12 mouse cellular contexts compared by ENCODE assay signal in genomic region chr4:127289039-127289548, GRCm38 (mm10). TPM values are rescaled to one million over a fixed set of nuclear protein-coding genes. Genes with fewer than 3 reads are reported as not detected.
DNase-seq lines count a peak whose midpoint lies in the region; ATAC-seq and TF ChIP-seq lines count a peak whose summit lies in the region.
"Had no signal": no experiment of that assay in that cellular context is flagged by ENCODE, and none has a peak within 500 bp of the region (broad histone marks: within the 10 kb centered on the region; RNA-seq: fewer than 3 reads in every experiment).

No protein-coding gene starts in this region.

- DNase-seq in kidney, adult 11 months: peak; percentile 33
- DNase-seq in heart, adult 18-20 months: peak; percentile 76 to 85
- peak; percentile 62 for DNase-seq in kidney, postnatal 10 days
- no peak for DNase-seq in midbrain, embryonic 14.5 days
- DNase-seq: cerebellum, adult 9-11 months; left cerebral cortex, postnatal 4 days; thymus, adult 2 months had no signal

- H3K9me3 ChIP-seq in kidney, embryonic 15.5 days (replicated peaks): no peaks in the 10 kb centered on the region
- no peaks in the 10 kb centered on the region for H3K9me3 ChIP-seq in heart, embryonic 15.5 days (replicated peaks)
- H3K9me3 ChIP-seq in intestine, postnatal 0 days (ENCODE audit: control insufficient read depth): no peaks in the 10 kb centered on the region
- H3K9me3 ChIP-seq in midbrain, embryonic 14.5 days (ENCODE audit: control insufficient read depth, low read length): no peaks in the 10 kb centered on the region
- H3K9me3 ChIP-seq: midbrain, embryonic 13.5 days had no signal

- H3K27ac ChIP-seq in kidney, embryonic 15.5 days: no peak overlapping the region
- peak overlapping the region; percentile 52; the same call in 1 of the 2 replicates for H3K27ac ChIP-seq in heart, embryonic 15.5 days
- no peak overlapping the region for H3K27ac ChIP-seq in intestine, postnatal 0 days (ENCODE audit: low read depth, low read length)
- no peak overlapping the region for H3K27ac ChIP-seq in midbrain, embryonic 14.5 days (replicated peaks; ENCODE audit: low read depth, low read length)
- H3K27ac ChIP-seq: midbrain, embryonic 13.5 days had no signal

- H3K36me3 ChIP-seq in kidney, embryonic 15.5 days: no peaks in the 10 kb centered on the region
- H3K36me3 ChIP-seq in heart, embryonic 15.5 days: no peaks in the 10 kb centered on the region
- H3K36me3 ChIP-seq in intestine, postnatal 0 days (ENCODE audit: control insufficient read depth, insufficient read depth): no peaks in the 10 kb centered on the region
- no peaks in the 10 kb centered on the region for H3K36me3 ChIP-seq in midbrain, embryonic 14.5 days (ENCODE audit: control insufficient read depth, insufficient read depth, low read length)
- H3K36me3 ChIP-seq: midbrain, embryonic 13.5 days had no signal

- 60% methylated on average over 6 of the region's 6 CpGs for WGBS in kidney, embryonic 15.5 days
- WGBS in heart, embryonic 15.5 days: 25% methylated on average over 6 of the region's 6 CpGs
- WGBS in intestine, postnatal 0 days: 63% methylated on average over 6 of the region's 6 CpGs
- 78% methylated on average over 6 of the region's 6 CpGs for whole genome bisulfite sequencing in midbrain, embryonic 14.5 days

- H3K4me1 ChIP-seq in kidney, embryonic 15.5 days: peaks cover 7% of the 10 kb centered on the region
- H3K4me1 ChIP-seq in heart, embryonic 15.5 days (replicated peaks): peaks cover 2% of the 10 kb centered on the region
- H3K4me1 ChIP-seq in intestine, postnatal 0 days (replicated peaks; ENCODE audit: control insufficient read depth, insufficient read depth, low read length): no peaks in the 10 kb centered on the region
- H3K4me1 ChIP-seq in midbrain, embryonic 14.5 days (ENCODE audit: control insufficient read depth, insufficient read depth, low read length): no peaks in the 10 kb centered on the region
- H3K4me1 ChIP-seq: midbrain, embryonic 13.5 days had no signal

- H3K27me3 ChIP-seq in kidney, embryonic 15.5 days: no peaks in the 10 kb centered on the region
- H3K27me3 ChIP-seq in heart, embryonic 15.5 days: no peaks in the 10 kb centered on the region
- H3K27me3 ChIP-seq in intestine, postnatal 0 days (replicated peaks; ENCODE audit: control insufficient read depth, insufficient read depth, low read length): no peaks in the 10 kb centered on the region
- H3K27me3 ChIP-seq in midbrain, embryonic 14.5 days (ENCODE audit: control insufficient read depth, insufficient read depth, low read length): no peaks in the 10 kb centered on the region
- H3K27me3 ChIP-seq: midbrain, embryonic 13.5 days had no signal

- TF ChIP-seq CTCF in intestine, postnatal 0 days (IDR thresholded peaks at IDR 0.05; ENCODE audit: low read depth): no peak

- no peak overlapping the region for H3K9ac ChIP-seq in kidney, embryonic 15.5 days
- no peak overlapping the region for H3K9ac ChIP-seq in heart, embryonic 15.5 days
- no peak overlapping the region for H3K9ac ChIP-seq in intestine, postnatal 0 days (ENCODE audit: low read depth, low read length)
- no peak overlapping the region for H3K9ac ChIP-seq in midbrain, embryonic 14.5 days (replicated peaks; ENCODE audit: low read length)
- H3K9ac ChIP-seq: midbrain, embryonic 13.5 days had no signal

- H3K4me3 ChIP-seq in kidney, embryonic 15.5 days (replicated peaks): no peak overlapping the region
- no peak overlapping the region for H3K4me3 ChIP-seq in heart, embryonic 15.5 days
- no peak overlapping the region for H3K4me3 ChIP-seq in intestine, postnatal 0 days (ENCODE audit: low read depth, low read length)
- H3K4me3 ChIP-seq in midbrain, embryonic 14.5 days (replicated peaks; ENCODE audit: low read depth, low read length): no peak overlapping the region
- H3K4me3 ChIP-seq: midbrain, embryonic 13.5 days had no signal

- no peak; the same call in 1 of the 2 replicates for ATAC-seq in kidney, embryonic 15.5 days (replicated peaks; ENCODE audit: low FRiP score)
- ATAC-seq in heart, embryonic 15.5 days (replicated peaks; ENCODE audit: insufficient number of reproducible peaks, insufficient read depth, low FRiP score, low read depth): peak; percentile 89
- ATAC-seq in intestine, postnatal 0 days: no peak
- no peak for ATAC-seq in midbrain, embryonic 14.5 days (ENCODE audit: low FRiP score, low TSS enrichment)
- ATAC-seq: forebrain, embryonic 14.5 days; midbrain, embryonic 13.5 days had no signal

- no peak overlapping the region for H3K4me2 ChIP-seq in kidney, embryonic 15.5 days
- H3K4me2 ChIP-seq in heart, embryonic 15.5 days: no peak overlapping the region
- H3K4me2 ChIP-seq in intestine, postnatal 0 days (replicated peaks; ENCODE audit: low read depth): no peak overlapping the region
- H3K4me2 ChIP-seq in midbrain, embryonic 14.5 days (ENCODE audit: low read length): no peak overlapping the region
- H3K4me2 ChIP-seq: midbrain, embryonic 13.5 days had no signal

RNA-seq across cellular contexts. Expression of gene Gja4, which starts 24.7 kb away (rescaled TPM):
- 24.9 and 30.5 TPM in 2 replicates for polyA plus RNA-seq in kidney, embryonic 15.5 days (2015; fragmentation: Nextera tagmentation; extraction: Ambion mirVana)
- 1 to 10 TPM; 7.2 to 7.8 TPM for total RNA-seq in heart, adult 18-20 months (2021)
- polyA plus RNA-seq in heart, embryonic 15.5 days (2015; fragmentation: Nextera tagmentation; extraction: Ambion mirVana): 30.8 and 38.1 TPM in 2 replicates
- polyA plus RNA-seq in intestine, postnatal 0 days (2015; fragmentation: Nextera tagmentation; extraction: Ambion mirVana): 11.4 and 13.8 TPM in 2 replicates
- polyA plus RNA-seq in midbrain, embryonic 14.5 days (2014; fragmentation: Nextera tagmentation; extraction: Ambion mirVana): 15.7 and 24.4 TPM in 2 replicates

RNA-seq across cellular contexts. Expression of gene Gjb3, which starts 41.5 kb away (rescaled TPM):
- 1.4 and 1.7 TPM in 2 replicates for polyA plus RNA-seq in kidney, embryonic 15.5 days (2015; fragmentation: Nextera tagmentation; extraction: Ambion mirVana)
- total RNA-seq in heart, adult 18-20 months (2021): under 1 TPM; 0.15 to 0.23 TPM
- 0.08 and 0.42 TPM in 2 replicates for polyA plus RNA-seq in heart, embryonic 15.5 days (2015; fragmentation: Nextera tagmentation; extraction: Ambion mirVana)
- 0.68 and 1.3 TPM in 2 replicates for polyA plus RNA-seq in intestine, postnatal 0 days (2015; fragmentation: Nextera tagmentation; extraction: Ambion mirVana)
- 0.18 and 0.38 TPM in 2 replicates for polyA plus RNA-seq in midbrain, embryonic 14.5 days (2014; fragmentation: Nextera tagmentation; extraction: Ambion mirVana)
- polyA plus RNA-seq: forebrain, embryonic 14.5 days had no signal

RNA-seq across cellular contexts. Expression of gene Smim12, which starts 45.5 kb away (rescaled TPM):
- polyA plus RNA-seq in kidney, embryonic 15.5 days (2015; fragmentation: Nextera tagmentation; extraction: Ambion mirVana): 65.6 and 66.3 TPM in 2 replicates
- total RNA-seq in heart, adult 18-20 months (2021): 10 to 100 TPM; 54.9 to 61.9 TPM
- 52.0 and 60.7 TPM in 2 replicates for polyA plus RNA-seq in heart, embryonic 15.5 days (2015; fragmentation: Nextera tagmentation; extraction: Ambion mirVana)
- 42.4 and 44.9 TPM in 2 replicates for polyA plus RNA-seq in intestine, postnatal 0 days (2015; fragmentation: Nextera tagmentation; extraction: Ambion mirVana)
- 43.0 and 52.2 TPM in 2 replicates for polyA plus RNA-seq in midbrain, embryonic 14.5 days (2014; fragmentation: Nextera tagmentation; extraction: Ambion mirVana)
